Mouse (Mus musculus) Muller cell, postnatal 12 days (primary cell): ENCODE results near the gene Scube1.

Experiments used
- DNase-seq: peaks from one replicate; pipeline ENCODE4 v3.0.0-alpha.2; 2015; ENCODE audit errors: inconsistent ontology term

Scube1 gene

GRCm38 (mm10) chr15:83595364-83595711 is 129.5 kb downstream of the Scube1 start:
- DNase-seq = no peak

GRCm38 (mm10) chr15:83594513-83595363 is 130.1 kb downstream of the Scube1 start, which contains the start of gene Ttll12:
Ttll12 (minus strand) TSS chr15:83595157.
- peak; percentile 98 for DNase-seq

GRCm38 (mm10) chr15:83593702-83594512 is 130.9 kb downstream of the Scube1 start:
- DNase-seq = peak; percentile 31

- peak; percentile 71 for DNase-seq
Observed at GRCm38 (mm10) chr15:83593189-83593585, 131.6 kb downstream of the Scube1 start.

GRCm38 (mm10) chr15:83592260-83593188 is 132.3 kb downstream of the Scube1 start:
- DNase-seq = peak; percentile 4

GRCm38 (mm10) chr15:83591758-83592157 is 133.1 kb downstream of the Scube1 start:
- no peak for DNase-seq

GRCm38 (mm10) chr15:83590841-83591240 is 134.0 kb downstream of the Scube1 start:
- no peak for DNase-seq

- no peak for DNase-seq
Observed at GRCm38 (mm10) chr15:83584741-83585220, 140.0 kb downstream of the Scube1 start.

GRCm38 (mm10) chr15:83583419-83584156 is 141.2 kb downstream of the Scube1 start:
- DNase-seq = peak; percentile 48

- no peak for DNase-seq
Observed at GRCm38 (mm10) chr15:83582931-83583330, 141.9 kb downstream of the Scube1 start.

- DNase-seq = no peak
Observed at GRCm38 (mm10) chr15:83576651-83577050, 148.2 kb downstream of the Scube1 start.

- DNase-seq = no peak
Observed at GRCm38 (mm10) chr15:83575543-83575942, 149.3 kb downstream of the Scube1 start.

- peak; percentile 74 for DNase-seq
Observed at GRCm38 (mm10) chr15:83574731-83575351, 150.0 kb downstream of the Scube1 start.

GRCm38 (mm10) chr15:83573606-83574005 is 151.2 kb downstream of the Scube1 start:
- no peak for DNase-seq

GRCm38 (mm10) chr15:83572132-83572531 is 152.7 kb downstream of the Scube1 start:
- no peak for DNase-seq

GRCm38 (mm10) chr15:83571636-83572035 is 153.2 kb downstream of the Scube1 start:
- peak; percentile 7 for DNase-seq

- no peak for DNase-seq
Observed at GRCm38 (mm10) chr15:83570641-83571040, 154.2 kb downstream of the Scube1 start.

GRCm38 (mm10) chr15:83569682-83570081 is 155.1 kb downstream of the Scube1 start:
- DNase-seq = no peak

- no peak for DNase-seq
Observed at GRCm38 (mm10) chr15:83568544-83568943, 156.3 kb downstream of the Scube1 start.

- DNase-seq = peak; percentile 48
Observed at GRCm38 (mm10) chr15:83567728-83568127, 157.1 kb downstream of the Scube1 start.
